Mouse (Mus musculus) heart, postnatal 25 days (tissue): ENCODE measurements at regions not wholly inside any gene's neighbourhood (a gene's known extent, or its start where the extent isn't known, plus 50 kb on each side); places are given as distances from the start of the nearest gene placed in this dataset.
"Not testable (repeated sequence)": the region's sequence is repeated elsewhere in the genome, so short reads cannot be mapped to it uniquely, and the experiment has no call there.

Experiments used
- DNase-seq: peaks from one replicate; pipeline ENCODE4 v3.0.0; 2022; ENCODE audit warnings: low spot score
- intact Hi-C: fragments of 180-260 bp; cut with DNase I; formaldehyde crosslinking; loops from one replicate; pipeline ENCODE4 v1.15.1; 2025

DNA sequence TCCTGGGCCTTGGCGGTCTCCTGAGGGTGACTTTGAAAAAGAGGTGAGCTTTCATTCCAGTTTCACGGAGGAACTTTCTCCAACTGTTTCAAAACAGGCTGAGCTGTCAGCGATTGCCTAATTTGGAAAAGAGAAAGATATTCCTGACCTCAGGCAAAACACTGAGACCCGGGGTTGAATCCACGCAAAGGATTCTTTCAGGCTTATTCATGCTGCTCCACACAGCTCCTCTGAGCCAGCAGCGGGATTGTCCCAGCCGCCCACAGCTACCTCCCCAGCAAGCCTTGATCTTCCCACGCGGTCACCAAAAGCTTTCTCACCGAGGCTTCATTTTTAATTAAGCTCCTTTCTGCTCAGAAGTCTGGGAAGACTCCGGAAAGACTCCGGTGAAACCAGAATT lies 178.0 kb upstream of the Smlr1 start:
- intact Hi-C loops = no loop called here
- peak; percentile 3 for DNase-seq

DNA sequence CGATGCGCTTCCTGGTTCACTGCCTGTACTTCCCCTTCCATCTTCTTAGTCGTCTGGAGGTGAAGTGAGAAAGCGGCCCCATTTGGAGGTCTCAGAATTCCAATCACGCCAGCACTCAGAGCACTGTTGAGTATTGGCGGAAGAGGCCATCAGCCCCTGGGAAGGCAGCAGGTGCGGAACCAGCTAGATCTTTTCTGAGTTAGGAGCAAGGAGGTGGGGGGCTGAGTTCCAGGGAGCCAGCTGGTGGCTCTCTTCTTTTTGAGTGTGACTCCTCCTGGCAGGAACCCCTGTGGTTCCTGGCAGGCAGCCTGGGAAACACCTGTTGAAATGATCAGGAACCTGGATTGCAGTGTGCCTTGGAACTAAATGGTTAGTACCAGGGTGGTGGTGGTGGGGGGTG lies 171.9 kb upstream of the Smlr1 start:
- no peak for DNase-seq

DNA sequence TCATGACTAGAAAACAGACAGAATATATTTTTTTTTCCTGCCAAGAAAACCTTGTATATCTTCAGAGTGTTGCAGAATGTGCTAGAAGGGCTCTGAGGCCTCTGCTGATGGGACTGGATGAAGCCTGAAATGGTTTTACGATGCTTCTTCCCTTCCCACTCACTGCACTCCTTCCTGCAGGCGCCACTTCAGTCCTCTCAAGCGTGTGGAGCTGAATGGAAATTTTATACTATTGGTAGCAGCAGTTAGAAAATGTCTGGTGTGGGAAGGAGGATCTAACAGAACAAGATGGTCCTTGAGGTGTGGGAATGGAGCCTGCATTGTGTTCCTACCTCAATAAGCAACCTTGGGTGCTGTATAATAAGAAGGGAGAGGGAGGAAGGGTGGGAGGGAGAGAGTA lies 166.1 kb upstream of the Smlr1 start:
- intact Hi-C loops = no loop called here

More for the DNA sequence above, 171.9 kb upstream of the Smlr1 start:
- intact Hi-C loops = no loop called here

DNA sequence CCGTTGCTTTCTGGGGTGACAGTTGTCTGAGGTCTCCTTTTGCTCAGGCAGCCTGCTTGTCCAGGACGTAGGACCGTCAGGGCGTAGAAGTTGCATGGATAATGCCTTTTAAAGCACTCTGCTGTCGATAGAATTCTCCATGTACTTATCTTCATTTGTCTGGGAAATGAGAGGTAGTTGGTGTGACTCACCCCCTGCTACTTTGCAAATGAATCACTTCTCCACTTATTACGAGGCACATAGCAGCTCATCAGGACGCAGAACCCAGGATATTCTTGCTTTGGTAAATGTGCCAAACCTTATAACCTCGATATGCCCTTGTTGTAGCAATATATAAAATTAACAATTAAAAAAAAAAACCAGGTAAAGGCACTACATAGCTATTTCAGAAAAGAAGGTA lies 159.7 kb upstream of the Smlr1 start:
- no peak for DNase-seq
- intact Hi-C loops = no loop called here

More for the DNA sequence above, 166.1 kb upstream of the Smlr1 start:
- no peak for DNase-seq

DNA sequence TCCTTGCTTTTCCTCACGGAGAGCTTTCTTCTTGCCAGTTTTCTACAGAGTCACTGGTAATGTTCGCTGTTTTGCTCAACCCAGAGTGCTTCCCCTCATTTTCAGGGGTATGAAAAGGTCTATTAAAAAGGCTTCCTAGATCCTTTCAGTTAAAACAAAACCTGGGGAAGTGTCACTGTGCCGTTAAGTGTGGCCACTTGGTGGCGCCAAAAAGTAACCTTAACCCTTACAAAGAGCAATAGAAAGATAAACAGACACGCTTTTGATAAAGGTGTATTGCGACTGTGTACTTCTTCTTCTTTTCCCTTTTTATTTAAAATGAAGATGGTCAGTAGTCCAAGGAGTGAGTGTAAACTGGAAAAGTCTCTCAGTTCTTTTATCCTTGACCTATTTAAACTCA lies 145.2 kb upstream of the Smlr1 start:
- intact Hi-C loops = loop anchor here (1.0 to 10.0 kb wide), 2 partner anchors 458 to 664 kb away; no protein-coding TSS in a partner anchor

DNA sequence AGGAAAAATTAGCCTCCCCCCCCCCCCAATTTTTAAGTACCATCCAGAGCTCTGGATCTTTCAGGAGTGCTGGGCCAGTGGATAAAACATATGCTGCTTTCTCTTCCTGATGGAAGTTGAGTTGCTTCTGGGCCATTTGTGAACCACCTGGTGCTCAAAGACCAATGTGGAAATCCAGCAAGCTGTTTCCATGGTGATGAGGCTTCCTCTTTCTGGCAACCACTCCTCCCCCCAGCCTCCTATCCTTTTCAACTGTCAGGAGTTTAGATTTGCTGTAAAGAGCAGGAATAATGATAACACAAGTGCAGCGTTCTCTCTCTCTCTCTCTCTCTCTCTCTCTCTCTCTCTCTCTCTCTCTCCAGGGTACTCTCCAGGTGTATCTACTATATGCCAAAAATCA lies 141.8 kb upstream of the Smlr1 start:
- no peak for DNase-seq
- intact Hi-C loops = loop anchor here (5.0 kb wide), 1 partner anchor 141 kb away; the partner anchor contains the start of gene Smlr1

More for the DNA sequence above, 145.2 kb upstream of the Smlr1 start:
- no peak for DNase-seq

DNA sequence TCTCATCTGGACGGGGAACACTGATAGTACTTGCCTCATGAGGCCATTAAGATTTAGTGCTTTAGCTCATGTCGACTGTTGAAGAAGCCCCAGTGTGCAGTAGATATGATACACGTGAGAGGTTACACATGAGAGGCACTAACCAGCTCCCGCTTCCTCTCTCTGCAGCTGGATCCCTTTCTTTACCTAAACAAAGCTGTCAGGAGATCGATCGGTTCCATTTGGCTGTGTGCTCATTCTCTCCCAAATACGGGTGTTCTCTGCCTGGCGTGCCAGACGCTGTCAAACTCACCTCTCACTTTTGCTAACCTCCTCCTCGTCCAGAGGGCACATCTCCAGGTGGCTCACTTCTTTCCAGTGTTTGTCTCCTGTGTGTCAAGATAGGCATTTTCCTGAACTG lies 139.3 kb upstream of the Smlr1 start:
- DNase-seq = no peak
- intact Hi-C loops = loop anchor here (5.0 kb wide), 1 partner anchor 138 kb away; the partner anchor contains the start of gene Smlr1

DNA sequence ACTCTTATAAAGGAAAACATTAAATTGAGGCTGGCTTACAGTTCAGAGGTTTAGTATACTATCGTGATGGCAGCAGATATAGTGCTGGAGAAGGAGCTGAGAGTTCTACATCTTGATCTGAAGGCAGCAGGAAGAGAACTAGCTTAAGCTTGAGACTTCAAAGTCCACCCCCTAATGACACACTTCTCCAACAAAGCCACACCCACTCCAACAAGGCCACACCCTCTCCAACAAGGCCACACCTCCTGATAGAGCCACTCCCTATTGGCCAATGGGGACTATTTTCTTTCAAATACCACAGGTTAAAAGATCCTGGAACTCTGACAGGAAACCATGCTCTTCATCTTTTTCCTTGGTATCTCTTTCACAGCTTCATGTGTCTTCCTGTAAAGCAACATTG lies 134.0 kb upstream of the Smlr1 start:
- intact Hi-C loops = no loop called here
- DNase-seq = no peak

DNA sequence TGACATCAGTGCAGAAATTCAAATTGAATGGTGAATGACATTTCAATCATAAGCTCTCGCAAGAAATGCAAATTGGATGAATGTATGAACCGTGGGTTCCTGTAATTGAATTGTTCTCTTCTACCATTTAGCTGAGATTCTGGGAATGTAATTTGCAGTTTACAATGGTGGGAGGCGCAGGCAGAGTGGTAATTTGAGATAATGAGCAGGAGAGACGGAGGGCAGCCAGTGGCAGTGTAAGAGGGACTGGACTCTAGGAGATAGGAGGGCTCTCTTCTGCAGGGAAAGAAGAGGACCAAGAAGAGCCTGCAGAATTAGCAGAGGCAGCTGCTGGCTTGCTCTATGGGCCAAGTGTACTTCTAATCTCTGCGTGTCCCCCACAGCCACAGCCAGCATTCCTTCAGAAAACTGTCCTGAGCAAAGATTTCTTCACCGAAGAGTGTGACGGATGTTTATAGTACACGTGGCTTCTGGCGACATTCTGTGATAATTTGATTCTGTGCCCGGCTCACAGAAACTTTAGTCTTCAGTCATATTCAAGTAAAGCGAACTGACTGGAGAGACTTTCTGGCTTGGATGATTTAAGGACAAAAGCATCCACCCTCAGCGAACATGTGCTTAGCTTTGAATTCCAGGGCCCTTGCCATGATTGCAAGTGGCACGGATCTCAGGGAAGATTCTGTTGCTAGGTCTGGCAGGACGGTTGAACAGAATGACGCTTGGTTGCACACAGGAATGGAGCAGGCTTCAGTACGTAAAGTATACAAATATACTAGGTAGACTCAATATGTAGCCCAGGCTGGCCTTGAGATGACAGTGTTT lies 116.9 kb upstream of the Smlr1 start:
- intact Hi-C loops = no loop called here
- no peak for DNase-seq

DNA sequence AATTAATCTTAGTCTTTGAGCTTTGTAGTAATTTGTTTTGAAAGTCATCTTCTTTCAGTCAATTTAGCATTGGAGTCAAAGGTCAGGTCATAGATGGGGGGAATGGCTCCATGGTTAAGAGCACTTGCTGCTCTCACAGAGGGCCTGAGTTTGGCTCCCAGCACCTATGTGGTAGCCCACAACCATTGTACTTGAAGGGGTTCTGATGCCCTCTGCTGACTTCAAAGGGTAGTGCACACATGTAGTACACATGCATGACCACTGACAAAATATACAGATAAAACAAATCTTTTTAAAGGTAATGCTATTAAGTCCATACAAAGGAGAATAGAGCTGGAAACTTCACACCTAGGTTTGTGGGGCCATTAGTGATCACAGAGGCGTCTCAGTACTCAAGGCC lies 111.7 kb upstream of the Smlr1 start:
- intact Hi-C loops = no loop called here

DNA sequence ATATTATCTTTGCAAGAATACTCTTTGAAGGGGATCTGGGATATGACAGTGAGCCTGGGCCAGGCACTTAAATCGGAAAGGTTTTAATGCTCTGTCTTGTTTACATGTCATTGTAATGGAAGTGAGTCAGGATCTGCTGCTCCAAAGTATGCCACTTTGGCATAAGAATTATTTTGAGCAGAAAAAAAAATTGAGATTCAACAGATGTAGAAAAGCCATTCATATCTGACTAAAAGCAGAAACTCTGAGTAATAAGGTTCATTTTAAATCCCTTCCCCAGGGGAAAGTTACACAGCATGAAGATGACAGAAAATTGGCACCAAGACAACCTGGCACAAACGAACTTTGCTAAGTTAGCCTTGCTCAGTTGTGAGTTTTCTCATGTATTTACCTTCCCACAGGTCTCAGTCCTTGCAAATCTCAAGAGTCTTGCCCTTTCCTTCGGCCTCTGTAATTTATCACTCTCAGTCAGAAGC lies 107.5 kb upstream of the Smlr1 start:
- no peak for DNase-seq
- intact Hi-C loops = no loop called here

More for the DNA sequence above, 111.7 kb upstream of the Smlr1 start:
- no peak for DNase-seq

DNA sequence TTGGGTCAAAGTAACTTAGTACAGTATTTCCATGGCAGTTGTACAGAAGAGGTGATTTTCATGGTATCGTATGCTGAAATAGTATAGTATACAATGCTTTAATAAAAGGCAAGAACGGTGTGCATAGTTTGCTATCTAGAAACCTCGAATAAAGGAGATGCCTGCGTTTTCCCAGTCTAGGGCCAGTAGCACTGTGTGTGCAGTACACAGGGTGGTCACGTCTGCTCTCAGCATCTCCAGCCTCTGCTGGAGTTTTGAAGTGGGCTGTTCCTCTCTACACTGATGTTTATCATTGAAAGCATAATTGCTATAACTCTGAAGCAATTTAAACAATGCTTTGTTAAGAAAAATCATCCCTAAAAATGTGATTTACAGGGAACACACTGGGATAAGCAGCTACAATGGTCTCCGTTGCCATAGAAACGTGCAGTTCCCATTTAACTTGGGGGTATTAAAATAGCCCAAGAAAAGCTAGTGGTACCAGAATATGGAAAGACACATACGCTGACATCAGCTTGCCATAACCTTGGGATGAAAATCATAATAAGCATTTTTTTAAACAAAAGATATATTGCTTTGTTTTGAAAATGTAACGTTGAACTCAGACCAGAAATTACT lies 106.1 kb upstream of the Smlr1 start:
- intact Hi-C loops = no loop called here
- DNase-seq = no peak

DNA sequence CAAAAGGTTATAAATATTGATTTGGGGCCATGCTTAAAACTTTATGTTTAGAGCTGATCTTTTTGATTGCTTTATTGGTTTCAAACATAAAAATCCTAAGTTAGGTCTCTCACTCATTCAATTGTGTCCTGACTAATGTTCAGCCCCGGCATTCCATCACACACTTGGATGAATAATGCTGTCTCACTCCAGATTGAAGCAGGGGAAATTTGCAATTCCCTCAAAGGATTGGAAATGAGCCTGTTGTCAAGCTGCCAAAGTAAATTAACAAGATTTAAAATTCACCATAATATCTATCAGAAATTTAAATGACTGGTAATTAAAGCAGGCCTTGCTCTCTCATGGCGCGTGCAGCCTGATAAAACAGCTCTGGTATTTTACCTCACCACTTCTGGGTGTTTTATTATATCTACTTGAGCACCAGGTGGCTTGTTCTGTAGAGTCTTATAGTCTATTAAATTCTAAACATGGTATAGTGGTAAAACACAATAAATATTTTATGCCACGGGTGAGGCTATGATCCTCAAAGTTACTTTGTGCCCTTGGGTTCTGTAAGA lies 97.1 kb upstream of the Smlr1 start:
- DNase-seq = no peak
- intact Hi-C loops = no loop called here

DNA sequence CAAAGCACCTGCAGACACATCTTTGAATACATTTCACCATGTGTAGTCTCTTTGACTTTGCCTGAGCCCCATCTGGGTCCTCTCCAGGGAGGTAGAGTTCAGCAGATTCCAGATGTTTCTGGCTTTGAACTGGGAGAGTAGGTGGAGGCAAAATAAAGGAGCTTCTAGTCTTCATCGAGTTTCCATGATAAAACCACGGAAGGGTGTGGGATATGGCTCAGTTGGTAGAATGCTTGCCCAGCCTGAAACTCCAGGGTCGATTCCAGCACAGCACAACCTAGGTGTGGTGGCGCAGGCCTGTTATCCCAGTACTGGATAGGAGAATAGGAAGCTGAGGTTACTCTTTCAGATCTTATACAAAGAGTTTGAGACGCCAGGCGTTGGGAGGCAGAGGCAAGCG lies 96.2 kb upstream of the Smlr1 start:
- intact Hi-C loops = no loop called here
- no peak for DNase-seq

DNA sequence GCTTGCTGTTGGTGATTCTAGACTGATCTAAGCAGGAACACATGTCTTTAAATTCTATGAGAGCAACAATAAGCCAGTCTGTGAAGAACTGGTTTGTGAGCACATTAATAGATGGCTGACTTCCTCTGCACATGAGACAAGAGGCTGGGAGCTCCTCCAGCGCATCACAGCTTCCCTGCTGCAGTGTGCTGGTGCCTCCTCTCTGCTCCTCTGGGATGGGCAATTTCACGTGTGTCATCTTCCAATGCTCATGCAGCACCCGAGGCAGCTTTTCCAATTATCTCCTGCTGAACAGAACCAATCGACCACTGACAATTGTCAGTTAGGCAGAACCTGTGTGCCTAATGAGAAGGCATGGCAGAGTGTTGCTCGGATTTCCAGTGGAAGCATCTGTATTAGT lies 86.5 kb upstream of the Smlr1 start:
- no peak for DNase-seq
- intact Hi-C loops = no loop called here

DNA sequence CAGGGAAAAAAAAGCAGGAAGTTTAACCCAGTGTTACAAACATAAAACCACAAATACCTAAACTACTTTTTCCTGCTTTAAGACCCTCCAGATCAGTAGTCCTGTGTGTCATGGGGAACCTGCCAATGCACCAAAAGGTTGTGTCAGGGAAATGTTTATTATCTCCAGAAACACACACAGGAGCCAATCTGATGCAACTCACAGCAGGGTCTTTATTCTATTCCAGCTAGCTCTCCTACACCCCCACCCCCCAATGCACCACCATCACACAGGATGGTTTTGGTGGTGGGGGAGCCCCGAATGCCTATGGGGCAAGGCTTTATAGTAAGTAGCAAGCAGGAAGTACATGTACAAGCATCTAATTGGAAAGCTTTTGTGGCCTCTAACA lies 85.7 kb upstream of the Smlr1 start:
- DNase-seq, intact Hi-C loops: not testable (repeated sequence)

DNA sequence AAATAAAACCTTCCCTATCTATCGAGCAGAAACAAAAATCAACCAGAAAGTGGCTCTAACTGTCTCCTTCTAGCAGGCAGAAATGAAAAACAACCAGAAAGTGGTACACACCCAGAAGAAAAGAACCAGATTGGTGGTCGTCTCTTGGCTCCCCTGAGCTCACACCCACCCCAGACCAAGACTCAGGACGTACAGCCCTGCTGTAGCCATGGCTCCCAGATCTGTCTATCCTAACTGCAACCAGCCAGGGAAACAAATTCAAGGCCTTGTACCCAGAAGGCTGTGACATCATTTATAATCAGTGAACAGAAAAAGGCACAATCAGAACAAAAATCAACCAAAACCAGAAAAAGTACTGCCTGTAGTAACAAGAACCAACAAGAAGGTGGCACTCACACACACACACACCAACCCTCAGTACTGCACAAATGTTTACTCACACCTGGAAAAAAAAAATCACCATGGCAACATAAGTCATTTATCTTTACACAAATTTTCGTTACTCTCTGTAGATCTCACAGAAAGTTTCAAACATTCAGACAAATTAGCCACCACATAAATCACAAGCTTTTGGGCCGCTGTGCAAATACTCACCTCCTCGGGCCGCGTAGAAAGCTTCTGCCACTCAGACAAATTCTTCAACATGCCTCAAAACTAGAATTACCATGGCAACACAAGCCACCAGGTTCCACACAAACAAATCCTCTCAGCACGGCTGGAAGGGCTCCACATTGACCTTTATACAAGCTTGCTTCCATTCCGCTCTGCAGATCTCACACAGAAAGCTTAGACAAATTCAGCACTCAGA lies 85.1 kb upstream of the Smlr1 start:
- intact Hi-C loops = no loop called here
- DNase-seq = no peak

DNA sequence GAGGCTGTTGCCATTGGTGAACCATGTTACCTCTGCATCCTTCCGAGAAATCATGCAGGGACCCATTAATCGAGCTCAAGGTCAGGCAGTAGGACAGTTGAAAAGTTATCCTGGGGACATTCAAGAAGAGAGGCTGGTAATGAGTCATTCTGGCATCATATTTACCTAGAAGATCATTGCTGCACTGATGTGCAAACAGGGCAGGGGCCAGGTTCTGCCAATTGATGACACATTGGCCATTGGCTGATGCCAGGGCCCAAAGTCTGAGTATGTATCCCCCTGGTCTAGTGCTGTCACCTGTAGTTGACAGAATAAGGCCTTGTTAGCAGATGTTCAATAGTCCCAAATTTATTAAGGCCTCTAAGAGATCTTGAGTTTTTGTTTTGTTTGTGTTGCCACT lies 83.6 kb upstream of the Smlr1 start:
- DNase-seq = no peak
- intact Hi-C loops = no loop called here

DNA sequence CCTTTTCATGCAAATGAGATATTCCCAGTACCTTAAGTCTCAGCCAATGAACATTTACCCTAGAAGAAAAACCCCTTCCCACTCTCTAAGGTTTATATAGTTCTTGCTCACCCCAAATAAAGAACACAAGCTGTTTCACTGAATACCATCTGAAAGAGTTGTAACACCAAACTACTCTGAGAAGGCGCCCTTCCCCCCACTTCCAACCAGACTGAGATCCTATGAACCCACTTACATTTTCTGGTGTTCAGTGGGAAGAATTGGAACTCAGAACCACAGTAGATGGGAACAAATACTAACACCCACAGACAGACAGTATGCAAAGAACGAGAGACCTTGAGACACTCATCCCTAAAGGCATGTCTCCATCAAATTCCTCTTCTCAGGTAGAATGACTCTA lies 65.4 kb upstream of the Smlr1 start:
- DNase-seq = no peak
- intact Hi-C loops = no loop called here

DNA sequence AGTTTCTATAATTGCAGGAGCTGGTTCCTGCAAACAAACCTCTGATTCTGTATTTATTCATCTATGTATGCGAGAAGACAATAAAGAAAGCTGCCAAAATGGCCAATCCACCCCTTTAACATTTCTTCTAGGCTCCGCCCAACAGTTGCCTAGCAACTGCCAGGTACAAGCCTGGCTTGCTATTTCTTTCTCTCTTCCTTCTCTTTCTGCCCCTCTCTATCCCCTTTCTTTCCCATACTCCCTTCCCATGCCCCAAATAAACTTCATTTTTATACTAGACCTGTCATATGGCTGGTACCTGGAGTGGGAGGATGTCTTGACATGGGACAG lies 53.2 kb upstream of the Smlr1 start:
- intact Hi-C loops = no loop called here

More for the DNA sequence above, 53.2 kb upstream of the Smlr1 start:
- no peak for DNase-seq
